Mouse (Mus musculus) forebrain, embryonic 16.5 days (tissue): ENCODE data around the gene Dus2. TPM values are rescaled to one million over a fixed set of nuclear protein-coding genes. Genes with fewer than 3 reads are reported as not detected.

Experiments used
- ATAC-seq: fragments of 200-750 bp; cut with Nextera tagmentation; 2 replicates; pipeline ENCODE4 v1.8.0; 2017; ENCODE audit warnings: mild to moderate bottlenecking, moderate library complexity
- H3K27ac ChIP-seq: fragments of 300-500 bp; sonication (generic); 2 replicates; pipeline ENCODE4 v1.5.1; 2014; ENCODE audit warnings: low read length, control low read depth
- H3K27me3 ChIP-seq: fragments of 300-500 bp; sonication (generic); replicated peaks from 2 replicates; pipeline ENCODE4 v1.6.1; 2014; ENCODE audit warnings: low read length; ENCODE audit not compliant: control insufficient read depth, insufficient read depth
- H3K36me3 ChIP-seq: fragments of 300-500 bp; sonication (generic); 2 replicates; pipeline ENCODE4 v1.6.1; 2014; ENCODE audit not compliant: control insufficient read depth, insufficient read depth
- H3K4me1 ChIP-seq: fragments of 300-500 bp; sonication (generic); replicated peaks from 2 replicates; pipeline ENCODE4 v1.6.1; 2014; ENCODE audit warnings: low read length; ENCODE audit not compliant: control insufficient read depth, insufficient read depth
- H3K4me2 ChIP-seq: fragments of 300-500 bp; sonication (generic); 2 replicates; pipeline ENCODE4 v1.6.1; 2014; ENCODE audit warnings: mild to moderate bottlenecking, low read length, control low read depth
- H3K4me3 ChIP-seq: fragments of 300-500 bp; sonication (generic); replicated peaks from 2 replicates; pipeline ENCODE4 v1.5.1; 2014; ENCODE audit warnings: mild to moderate bottlenecking, low read length, control low read depth
- H3K9ac ChIP-seq: fragments of 300-500 bp; sonication (generic); replicated peaks from 2 replicates; pipeline ENCODE4 v1.6.1; 2014; ENCODE audit warnings: low read depth, low read length, control low read depth
- H3K9me3 ChIP-seq: fragments of 300-500 bp; sonication (generic); 2 replicates; pipeline ENCODE4 v1.6.1; 2016; ENCODE audit warnings: low read length; ENCODE audit not compliant: control insufficient read depth
- WGBS: fragments of 180-500 bp; shearing (Covaris S2); extraction: QIAGEN DNeasy Blood & Tissue Kit; methylation state at CpG from one replicate; pipeline ENCODE4 v1.1.7; 2014; 5-methylcytosine and 5-hydroxymethylcytosine counted together
- polyA plus RNA-seq: library from polyadenylated mRNA; unstranded; fragments of >200 nt; fragmentation: Nextera tagmentation; extraction: Ambion mirVana; gene quantifications from 2 replicates; pipeline ENCODE4 v1.2.1, GENCODE M21; 2015

Gene Dus2
- polyA plus RNA-seq, 1 experiment from 2014 or later, result 25.8 TPM

DNA sequence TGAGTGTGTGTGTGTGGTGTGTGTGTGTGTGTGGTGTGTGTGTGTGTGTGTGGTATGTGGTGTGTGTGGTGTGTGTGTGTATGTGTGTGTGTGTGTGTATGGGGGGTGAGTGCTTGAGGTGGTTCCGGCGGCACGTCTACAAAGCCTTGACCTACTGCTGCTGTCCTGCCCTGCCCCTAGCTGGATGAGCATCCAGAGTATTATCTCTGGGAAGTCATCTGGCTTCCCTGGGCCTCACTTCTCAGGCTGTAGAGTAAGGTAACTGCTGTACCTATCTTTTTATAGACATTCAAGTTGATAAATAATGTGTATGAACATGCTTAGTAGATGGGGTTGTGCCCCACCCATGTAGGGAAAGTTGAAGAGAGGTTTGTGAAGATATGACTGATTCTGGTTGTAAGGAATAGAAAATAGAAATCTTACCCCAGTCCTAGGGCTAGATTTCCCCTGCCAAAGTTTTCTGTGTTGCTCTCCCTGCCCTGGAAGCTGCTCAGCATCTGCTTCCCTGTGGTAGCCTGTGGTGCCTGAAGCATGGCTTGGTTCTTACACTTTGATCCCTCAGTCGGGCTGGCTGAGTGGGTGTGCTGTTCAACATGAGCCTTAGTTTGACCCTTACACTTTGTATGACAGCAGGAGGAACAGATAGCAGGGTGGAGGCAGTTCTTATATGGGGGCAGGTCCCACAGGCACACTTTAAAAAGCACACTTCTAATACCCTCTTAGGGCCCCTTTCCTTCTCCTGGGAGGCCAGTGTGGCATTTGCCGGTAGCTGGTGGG, 56.9 kb downstream of the Dus2 start:
- no peak for ATAC-seq
- Histone ChIP-seq H3K9me3 (no peaks in the 10 kb centered on the region), H3K9ac (no peak overlapping the region), H3K4me3 (no peak overlapping the region), H3K4me1 (no peaks in the 10 kb centered on the region), H3K27ac (no peak overlapping the region), H3K36me3 (peaks cover 5% of the 10 kb centered on the region; the same call in 1 of the 2 replicates), H3K4me2 (no peak overlapping the region), H3K27me3 (no peaks in the 10 kb centered on the region)
- WGBS, result 96% methylated on average over 5 of the region's 5 CpGs

DNA sequence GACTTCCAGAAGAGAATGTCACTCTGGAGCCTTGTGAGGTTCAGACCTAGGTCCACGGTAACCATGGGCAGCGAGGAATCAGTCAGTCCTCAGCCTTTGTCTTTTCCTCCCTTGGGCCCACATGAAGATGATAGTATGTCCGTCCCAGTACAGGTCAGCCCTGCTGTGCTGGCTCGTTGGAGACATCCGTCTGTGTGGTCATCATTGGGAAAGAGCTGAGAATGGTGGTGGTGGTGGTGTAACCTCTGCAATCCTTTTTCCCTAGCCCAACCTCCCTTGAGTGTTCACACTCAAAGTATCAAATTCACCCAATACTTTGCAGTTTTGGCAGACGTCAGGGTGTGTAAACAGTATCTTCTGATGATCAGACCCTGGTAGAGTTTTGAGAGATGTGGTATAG, 58.7 kb downstream of the Dus2 start:
- Histone ChIP-seq H3K36me3 (peaks cover 5% of the 10 kb centered on the region; the same call in 1 of the 2 replicates), H3K4me3 (no peak overlapping the region), H3K9me3 (no peaks in the 10 kb centered on the region), H3K27me3 (no peaks in the 10 kb centered on the region), H3K27ac (no peak overlapping the region), H3K9ac (no peak overlapping the region), H3K4me1 (no peaks in the 10 kb centered on the region), H3K4me2 (no peak overlapping the region)
- ATAC-seq, result no peak
- WGBS, result 92% methylated on average over 6 of the region's 6 CpGs

DNA sequence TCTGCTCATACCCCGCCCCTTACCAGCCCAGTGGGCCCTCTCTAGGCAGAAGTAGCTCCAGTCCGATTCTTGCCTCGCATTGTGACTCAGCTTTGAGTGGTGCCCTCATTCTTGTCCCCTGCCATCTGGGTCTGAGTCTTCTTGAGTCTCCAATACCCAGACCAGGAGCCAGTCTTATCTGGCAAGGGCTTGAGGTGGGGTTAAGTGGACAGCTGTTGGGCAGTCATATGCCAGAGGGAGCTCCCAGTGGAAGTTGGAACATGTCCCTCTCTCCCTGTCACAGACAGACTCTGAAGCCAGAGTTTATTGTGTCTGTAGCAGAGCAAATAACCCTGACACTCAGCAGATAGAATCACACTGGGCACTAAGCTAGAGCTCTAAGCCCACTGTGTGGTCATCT, 59.9 kb downstream of the Dus2 start:
- Histone ChIP-seq H3K9me3 (no peaks in the 10 kb centered on the region), H3K4me1 (no peaks in the 10 kb centered on the region), H3K27ac (no peak overlapping the region), H3K36me3 (peaks cover 5% of the 10 kb centered on the region; the same call in 1 of the 2 replicates), H3K4me2 (no peak overlapping the region), H3K27me3 (no peaks in the 10 kb centered on the region), H3K9ac (no peak overlapping the region), H3K4me3 (no peak overlapping the region)
- ATAC-seq, result no peak
- 92% methylated on average over 3 of the region's 3 CpGs for WGBS

DNA sequence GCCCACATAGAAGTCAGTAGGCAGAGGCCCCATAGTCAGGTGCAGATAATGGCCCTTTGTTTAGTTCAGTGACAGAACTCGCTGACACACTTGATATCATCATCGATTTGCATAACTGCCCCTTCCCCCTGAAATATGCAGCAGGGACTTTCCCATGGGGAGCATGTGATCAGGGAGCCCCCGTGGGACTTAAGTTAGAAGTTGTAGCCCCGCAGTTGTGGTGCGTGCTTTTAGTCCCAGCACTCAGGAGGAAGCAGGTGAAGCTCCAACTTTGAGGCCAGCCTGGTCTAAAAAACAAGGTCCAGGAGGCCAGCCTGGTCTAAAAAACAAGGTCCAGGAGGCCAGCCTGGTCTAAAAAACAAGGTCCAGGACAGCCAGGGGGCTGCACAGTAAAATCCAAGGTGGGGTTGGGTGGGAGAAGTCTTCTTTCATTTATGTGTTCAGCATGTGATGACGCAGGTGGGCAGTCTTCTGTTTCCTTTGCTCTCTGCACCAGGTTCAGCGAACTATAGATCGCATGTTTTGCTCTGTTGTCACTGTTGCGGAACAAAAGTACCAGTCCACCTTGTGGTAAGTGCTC, 61.5 kb downstream of the Dus2 start:
- H3K9ac ChIP-seq, result no peak overlapping the region
- 93% methylated on average over 9 of the region's 9 CpGs for WGBS
- peaks cover 5% of the 10 kb centered on the region; the same call in 1 of the 2 replicates for H3K36me3 ChIP-seq
- H3K4me1 ChIP-seq, result no peaks in the 10 kb centered on the region
- H3K27ac ChIP-seq, result no peak overlapping the region
- ATAC-seq, result no peak
- H3K4me3 ChIP-seq, result no peak overlapping the region
- H3K4me2 ChIP-seq, result no peak overlapping the region
- H3K9me3 ChIP-seq, result no peaks in the 10 kb centered on the region
- H3K27me3 ChIP-seq, result no peaks in the 10 kb centered on the region

DNA sequence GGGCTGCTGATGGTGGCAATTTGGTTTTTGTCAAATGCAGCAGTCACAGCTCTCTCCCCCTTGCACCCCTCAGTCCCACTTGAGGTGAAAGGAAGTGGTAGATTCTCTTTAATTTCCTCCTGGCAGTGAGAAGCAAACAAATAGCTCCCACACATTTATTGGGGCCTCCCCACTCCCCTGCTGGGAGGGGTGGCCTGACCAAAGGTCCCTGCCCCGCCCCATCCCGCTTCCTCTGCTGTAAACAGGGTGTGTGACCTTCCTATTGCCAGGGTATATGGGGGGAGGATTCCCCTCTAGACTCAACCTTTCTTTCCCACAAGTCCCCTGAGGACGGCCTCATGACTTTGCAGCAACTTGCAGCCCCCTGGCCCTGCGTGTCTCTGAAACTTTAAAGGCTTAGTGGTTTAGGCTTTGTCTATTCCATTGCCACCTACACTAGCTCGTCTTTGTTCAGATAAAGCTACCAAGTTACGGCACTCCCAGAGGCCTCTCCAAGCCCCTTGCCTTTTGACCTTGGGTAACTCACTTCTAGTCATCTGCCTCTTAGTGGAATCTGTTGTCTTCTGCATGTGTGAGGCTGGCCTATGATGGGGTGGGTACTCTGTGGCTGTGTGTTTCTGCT, 63.2 kb downstream of the Dus2 start:
- no peaks in the 10 kb centered on the region for H3K27me3 ChIP-seq
- no peak overlapping the region for H3K9ac ChIP-seq
- H3K4me1 ChIP-seq, result peaks cover 8% of the 10 kb centered on the region
- 80% methylated on average over 6 of the region's 6 CpGs for WGBS
- ATAC-seq, result no peak
- no peak overlapping the region for H3K4me2 ChIP-seq
- H3K9me3 ChIP-seq, result no peaks in the 10 kb centered on the region
- peaks cover 5% of the 10 kb centered on the region; the same call in 1 of the 2 replicates for H3K36me3 ChIP-seq
- H3K4me3 ChIP-seq, result no peak overlapping the region
- H3K27ac ChIP-seq, result no peak overlapping the region

DNA sequence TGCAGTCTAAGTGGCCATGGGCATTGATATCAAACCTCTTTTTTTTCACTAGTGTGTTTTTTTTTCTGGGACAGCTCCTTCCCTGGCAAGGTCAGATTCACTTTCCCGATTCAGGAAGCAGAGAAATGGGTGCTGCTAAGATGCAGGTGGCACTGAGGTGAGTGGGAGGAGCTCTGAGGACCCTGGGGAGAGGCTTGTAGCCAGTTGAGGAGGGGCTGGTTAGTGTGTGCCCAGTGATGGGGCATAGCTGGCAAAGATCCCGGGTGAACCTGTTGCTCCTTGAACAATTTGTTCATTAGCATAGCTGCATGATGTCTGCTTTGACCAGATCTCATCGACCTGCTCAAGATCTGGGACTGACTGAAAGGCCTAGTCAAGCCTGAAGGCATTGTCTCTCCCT, 63.9 kb downstream of the Dus2 start:
- no peak overlapping the region for H3K27ac ChIP-seq
- H3K27me3 ChIP-seq, result no peaks in the 10 kb centered on the region
- peaks cover 8% of the 10 kb centered on the region for H3K4me1 ChIP-seq
- no peak for ATAC-seq
- H3K9ac ChIP-seq, result no peak overlapping the region
- WGBS, result 56% methylated on average over 3 of the region's 3 CpGs
- no peak overlapping the region for H3K4me2 ChIP-seq
- peaks cover 5% of the 10 kb centered on the region; the same call in 1 of the 2 replicates for H3K36me3 ChIP-seq
- H3K4me3 ChIP-seq, result no peak overlapping the region
- H3K9me3 ChIP-seq, result no peaks in the 10 kb centered on the region

DNA sequence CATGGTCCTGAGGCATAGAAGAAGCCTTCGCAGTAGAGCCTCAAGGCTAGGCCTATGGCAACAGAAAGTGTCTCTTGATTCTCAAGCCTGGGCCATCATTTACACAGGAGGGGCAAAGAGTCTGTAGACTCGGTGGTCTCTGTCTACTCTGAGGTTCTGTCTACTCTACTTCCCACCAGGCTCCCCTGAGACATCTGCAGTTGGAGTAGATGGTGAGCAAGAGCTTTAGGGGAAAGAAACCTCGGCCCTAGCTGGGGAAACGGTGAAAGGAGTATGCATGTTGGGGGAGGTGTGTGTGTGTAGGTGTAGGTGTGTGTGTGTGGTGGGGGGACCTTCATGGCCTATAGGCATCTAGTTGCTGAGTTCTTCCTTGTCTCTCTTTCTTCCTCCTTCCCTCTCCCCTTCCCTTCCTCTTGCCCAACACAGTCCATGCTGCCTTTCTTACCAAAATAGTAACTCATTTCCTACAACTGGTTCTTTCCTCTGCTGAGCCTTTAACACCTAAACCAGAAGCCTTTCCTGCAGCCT, 65.4 kb downstream of the Dus2 start:
- Histone ChIP-seq H3K36me3 (peaks cover 2% of the 10 kb centered on the region; the same call in 1 of the 2 replicates), H3K27me3 (no peaks in the 10 kb centered on the region), H3K4me1 (peaks cover 18% of the 10 kb centered on the region), H3K9me3 (no peaks in the 10 kb centered on the region), H3K9ac (no peak overlapping the region), H3K4me2 (no peak overlapping the region), H3K4me3 (no peak overlapping the region), H3K27ac (no peak overlapping the region)
- no peak for ATAC-seq
- 89% methylated on average over 4 of the region's 4 CpGs for WGBS

DNA sequence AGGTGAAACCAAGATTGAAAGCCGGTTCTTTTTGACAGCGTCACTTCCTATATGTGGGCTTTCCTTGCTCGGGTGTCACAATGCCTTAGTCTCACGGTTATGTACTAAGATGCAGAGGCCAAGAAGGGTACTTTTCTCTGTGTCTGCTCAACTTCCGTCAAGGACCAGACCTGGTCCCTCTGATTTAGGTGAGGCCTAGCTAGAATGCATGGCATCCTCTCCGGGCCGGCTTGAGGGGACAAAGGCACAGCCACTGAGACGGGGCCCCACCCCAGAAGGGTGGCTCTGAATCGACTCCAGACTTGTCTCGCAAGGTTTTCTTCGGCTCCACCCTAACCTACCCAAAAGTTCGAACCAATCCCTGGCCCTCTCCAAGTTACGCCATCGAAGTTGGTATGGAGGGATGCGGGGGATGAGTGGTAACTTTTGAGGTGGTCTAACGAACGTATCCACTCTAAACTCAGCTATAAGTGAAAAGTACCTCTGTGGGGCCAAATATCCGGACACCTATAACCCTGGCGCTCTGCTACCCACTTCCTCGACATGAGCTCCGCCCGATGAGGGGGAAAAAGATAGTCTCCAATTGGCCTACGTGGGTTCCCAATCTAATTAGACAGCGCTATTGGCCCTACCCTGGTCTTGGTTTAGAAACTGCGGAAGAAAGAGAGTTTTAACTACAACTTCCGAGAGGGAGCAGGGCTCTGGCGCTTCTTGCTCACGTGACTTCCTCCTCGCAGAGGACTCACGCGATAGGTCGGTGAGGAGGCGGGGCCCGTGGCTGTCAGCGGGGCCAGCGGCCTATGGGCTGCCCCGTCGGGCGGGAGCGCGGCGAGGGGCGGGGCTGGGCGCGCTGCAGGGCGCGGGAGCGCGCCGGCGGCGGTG, 67.8 kb downstream of the Dus2 start, which contains the start of gene Nfatc3:
TSS of gene Nfatc3 (plus strand) at position 110 of the 882 bp plus-strand sequence.
- peaks cover 21% of the 10 kb centered on the region for H3K4me1 ChIP-seq
- H3K36me3 ChIP-seq, result no peaks in the 10 kb centered on the region
- peak within 1 kb of the TSS; percentile 88 for H3K4me2 ChIP-seq
- H3K9ac ChIP-seq, result peak within 1 kb of the TSS; percentile 86
- H3K27ac ChIP-seq, result peak within 1 kb of the TSS; percentile 91
- H3K9me3 ChIP-seq, result no peaks in the 10 kb centered on the region
- no peaks in the 10 kb centered on the region for H3K27me3 ChIP-seq
- WGBS, result under 1% methylated on average over 52 of the region's 52 CpGs
- ATAC-seq, result peak; percentile 99
- H3K4me3 ChIP-seq, result peak within 1 kb of the TSS; percentile 94
